Mouse (Mus musculus) midbrain, embryonic 10.5 days (tissue): ENCODE data around the gene Clybl. TPM values are rescaled to one million over a fixed set of nuclear protein-coding genes. Genes with fewer than 3 reads are reported as not detected.
A peak's percentile ranks its signal among the peaks of the same experiment; 100 is the strongest.

ENCODE experiments used
- DNase-seq: peaks from one replicate; pipeline ENCODE4 v3.0.0-alpha.2; 2017; ENCODE audit warnings: low spot score
- H3K27ac ChIP-seq: fragments of 300-500 bp; sonication (generic); replicated peaks from 2 replicates; pipeline ENCODE4 v1.5.1; 2016; ENCODE audit warnings: mild to moderate bottlenecking
- H3K27me3 ChIP-seq: fragments of 300-500 bp; sonication (generic); 2 replicates; pipeline ENCODE4 v1.6.1; 2016; ENCODE audit warnings: low read depth, mild to moderate bottlenecking; ENCODE audit not compliant: poor library complexity, severe bottlenecking
- H3K36me3 ChIP-seq: fragments of 300-500 bp; sonication (generic); 2 replicates; pipeline ENCODE4 v1.6.1; 2016; ENCODE audit warnings: mild to moderate bottlenecking, moderate library complexity
- H3K4me1 ChIP-seq: fragments of 300-500 bp; sonication (generic); 2 replicates; pipeline ENCODE4 v1.6.1; 2016
- H3K4me3 ChIP-seq: fragments of 300-500 bp; sonication (generic); 2 replicates; pipeline ENCODE4 v1.5.1; 2016; ENCODE audit warnings: mild to moderate bottlenecking, moderate library complexity
- H3K9me3 ChIP-seq: fragments of 300-500 bp; sonication (generic); replicated peaks from 2 replicates; pipeline ENCODE4 v1.6.1; 2016; ENCODE audit warnings: mild to moderate bottlenecking
- WGBS: fragments of 180-500 bp; shearing (Covaris S2); methylation state at CpG from one replicate; pipeline ENCODE4 v1.1.7; 2016; 5-methylcytosine and 5-hydroxymethylcytosine counted together
- polyA plus RNA-seq: library from polyadenylated mRNA; unstranded; fragments of >200 nt; fragmentation: Nextera tagmentation; extraction: Ambion mirVana; gene quantifications from 2 replicates; pipeline ENCODE4 v1.2.1, GENCODE M21; 2016

Clybl gene
- polyA plus RNA-seq, 1 experiment from 2014 or later = 29.1 TPM

- Histone ChIP-seq H3K4me1 (peaks cover 75% of the 10 kb centered on the region), H3K36me3 (no peaks in the 10 kb centered on the region), H3K4me3 (peak overlapping the region; percentile 64), H3K27ac (peak overlapping the region; percentile 93), H3K9me3 (no peaks in the 10 kb centered on the region), H3K27me3 (peaks cover 99% of the 10 kb centered on the region)
- DNase-seq = peak; percentile 35
- 50% methylated on average over 5 of the region's 5 CpGs for WGBS
Observed at GRCm38 (mm10) chr14:122451551-122452145, 270.1 kb downstream of the Clybl start.

Other genes with a start within 250 kb of the Clybl start
- gene Gpr183, start 216.5 kb upstream of the Clybl start, polyA plus RNA-seq = 1.8 and 1.9 TPM in 2 replicates
- not detected in 2 replicates for gene Timm8a2, start 147.0 kb upstream of the Clybl start, polyA plus RNA-seq
- 133 and 135 TPM in 2 replicates for gene Tm9sf2, start 74.7 kb upstream of the Clybl start, polyA plus RNA-seq